ENCODE assay signal across 25 mouse cellular contexts in genomic region chr16:10749226-10749625, GRCm38 (mm10). TPM values are rescaled to one million over a fixed set of nuclear protein-coding genes. Genes with fewer than 3 reads are reported as not detected.
DNase-seq lines count a peak whose midpoint lies in the region; ATAC-seq lines count a peak whose summit lies in the region.
"Had no signal": no experiment of that assay in that cellular context is flagged by ENCODE, and none has a peak within 500 bp of the region (broad histone marks: within the 10 kb centered on the region; RNA-seq: fewer than 3 reads in every experiment).

No protein-coding gene starts in this region.

- no peaks in the 10 kb centered on the region for H3K4me1 ChIP-seq in forebrain, embryonic 14.5 days (ENCODE audit: control insufficient read depth, insufficient read depth, low read length)
- H3K4me1 ChIP-seq in forebrain, embryonic 11.5 days (replicated peaks; ENCODE audit: control insufficient read depth, insufficient read depth, low read length) = no peaks in the 10 kb centered on the region
- peaks cover 10% of the 10 kb centered on the region; the same call in 1 of the 2 replicates for H3K4me1 ChIP-seq in hindbrain, embryonic 13.5 days (replicated peaks)
- H3K4me1 ChIP-seq in hindbrain, embryonic 14.5 days (replicated peaks; ENCODE audit: control insufficient read depth, insufficient read depth, low read length) = 0 out of 2 replicates have a peak, but pooled peaks cover 4% of the 10 kb centered on the region
- H3K4me1 ChIP-seq in midbrain, embryonic 10.5 days = 0 out of 2 replicates have a peak, but pooled peaks cover under 1% of the 10 kb centered on the region
- 0 out of 2 replicates have a peak, but pooled peaks cover 3% of the 10 kb centered on the region for H3K4me1 ChIP-seq in midbrain, embryonic 13.5 days (replicated peaks)
- H3K4me1 ChIP-seq: liver, embryonic 15.5 days had no signal

- 75% methylated on average over 7 of the region's 7 CpGs for WGBS in forebrain, embryonic 14.5 days
- 71% methylated on average over 7 of the region's 7 CpGs for WGBS in forebrain, embryonic 11.5 days
- WGBS in hindbrain, embryonic 13.5 days = 81% methylated on average over 7 of the region's 7 CpGs
- 79% methylated on average over 7 of the region's 7 CpGs for WGBS in hindbrain, embryonic 14.5 days
- WGBS in midbrain, embryonic 10.5 days = 77% methylated on average over 7 of the region's 7 CpGs
- WGBS in midbrain, embryonic 13.5 days = 80% methylated on average over 7 of the region's 7 CpGs

- H3K27me3 ChIP-seq in forebrain, embryonic 14.5 days (replicated peaks; ENCODE audit: control insufficient read depth, insufficient read depth, low read length) = no peaks in the 10 kb centered on the region
- H3K27me3 ChIP-seq in forebrain, embryonic 11.5 days (ENCODE audit: control insufficient read depth, insufficient read depth, low read length) = no peaks in the 10 kb centered on the region
- no peaks in the 10 kb centered on the region for H3K27me3 ChIP-seq in hindbrain, embryonic 13.5 days
- no peaks in the 10 kb centered on the region for H3K27me3 ChIP-seq in hindbrain, embryonic 14.5 days (ENCODE audit: control insufficient read depth, insufficient read depth, low read length)
- H3K27me3 ChIP-seq in midbrain, embryonic 10.5 days (ENCODE audit: low read depth, poor library complexity, severe bottlenecking) = no peaks in the 10 kb centered on the region
- H3K27me3 ChIP-seq in midbrain, embryonic 13.5 days = no peaks in the 10 kb centered on the region
- H3K27me3 ChIP-seq: hindbrain, embryonic 15.5 days; limb, embryonic 15.5 days; liver, embryonic 15.5 days had no signal

- no peaks in the 10 kb centered on the region for H3K9me3 ChIP-seq in forebrain, embryonic 14.5 days (replicated peaks; ENCODE audit: control insufficient read depth, low read length)
- no peaks in the 10 kb centered on the region for H3K9me3 ChIP-seq in forebrain, embryonic 11.5 days (ENCODE audit: control insufficient read depth, low read length)
- H3K9me3 ChIP-seq in hindbrain, embryonic 13.5 days = no peaks in the 10 kb centered on the region
- no peaks in the 10 kb centered on the region for H3K9me3 ChIP-seq in hindbrain, embryonic 14.5 days (ENCODE audit: control insufficient read depth, low read length)
- no peaks in the 10 kb centered on the region for H3K9me3 ChIP-seq in midbrain, embryonic 10.5 days (replicated peaks)
- no peaks in the 10 kb centered on the region for H3K9me3 ChIP-seq in midbrain, embryonic 13.5 days
- H3K9me3 ChIP-seq: forebrain, embryonic 10.5 days; hindbrain, embryonic 15.5 days; limb, embryonic 15.5 days; liver, embryonic 15.5 days; megakaryocyte, embryonic 14.5 days had no signal

- no peak overlapping the region for H3K4me3 ChIP-seq in forebrain, embryonic 14.5 days (ENCODE audit: low read depth, low read length)
- H3K4me3 ChIP-seq in forebrain, embryonic 11.5 days (ENCODE audit: low read depth, low read length) = no peak overlapping the region
- H3K4me3 ChIP-seq in hindbrain, embryonic 13.5 days = no peak overlapping the region
- no peak overlapping the region for H3K4me3 ChIP-seq in hindbrain, embryonic 14.5 days (replicated peaks; ENCODE audit: low read length)
- H3K4me3 ChIP-seq in midbrain, embryonic 10.5 days = no peak overlapping the region
- no peak overlapping the region for H3K4me3 ChIP-seq in midbrain, embryonic 13.5 days (replicated peaks)
- H3K4me3 ChIP-seq: forebrain, embryonic 10.5 days; hindbrain, embryonic 15.5 days; limb, embryonic 15.5 days; liver, embryonic 15.5 days; megakaryocyte, embryonic 14.5 days had no signal

- DNase-seq in forebrain, embryonic 14.5 days (ENCODE audit: low spot score) = no peak
- DNase-seq in forebrain, embryonic 11.5 days (ENCODE audit: low spot score) = no peak
- no peak for DNase-seq in hindbrain, embryonic 14.5 days (ENCODE audit: low spot score)
- DNase-seq in midbrain, embryonic 10.5 days (ENCODE audit: low spot score) = no peak
- DNase-seq in left cerebral cortex, postnatal 4 days = no peak
- no peak for DNase-seq in gastrocnemius, postnatal 4 days (ENCODE audit: low spot score in 2 of 2)
- DNase-seq: adrenal gland, postnatal 25 days; embryo, embryonic 11 days; kidney, adult 2 months; lung, postnatal 10 days had no signal

- H3K9ac ChIP-seq in forebrain, embryonic 14.5 days (ENCODE audit: low read length) = no peak overlapping the region
- no peak overlapping the region for H3K9ac ChIP-seq in forebrain, embryonic 11.5 days (ENCODE audit: low read length)
- no peak overlapping the region for H3K9ac ChIP-seq in hindbrain, embryonic 13.5 days
- H3K9ac ChIP-seq in hindbrain, embryonic 14.5 days = no peak overlapping the region
- H3K9ac ChIP-seq in midbrain, embryonic 13.5 days (replicated peaks) = no peak overlapping the region
- H3K9ac ChIP-seq: hindbrain, embryonic 15.5 days; limb, embryonic 15.5 days; liver, embryonic 15.5 days had no signal

- intact Hi-C loops in left cerebral cortex, postnatal 4 days (cut with DNase I) = no loop called here

- H3K36me3 ChIP-seq in forebrain, embryonic 14.5 days (ENCODE audit: control insufficient read depth, insufficient read depth, low read length) = no peaks in the 10 kb centered on the region
- H3K36me3 ChIP-seq in forebrain, embryonic 11.5 days (ENCODE audit: control insufficient read depth, insufficient read depth, low read length) = no peaks in the 10 kb centered on the region
- no peaks in the 10 kb centered on the region for H3K36me3 ChIP-seq in hindbrain, embryonic 13.5 days
- H3K36me3 ChIP-seq in hindbrain, embryonic 14.5 days (replicated peaks; ENCODE audit: control insufficient read depth, insufficient read depth) = no peaks in the 10 kb centered on the region
- H3K36me3 ChIP-seq in midbrain, embryonic 10.5 days = no peaks in the 10 kb centered on the region
- H3K36me3 ChIP-seq in midbrain, embryonic 13.5 days = no peaks in the 10 kb centered on the region
- H3K36me3 ChIP-seq: forebrain, embryonic 10.5 days; hindbrain, embryonic 15.5 days; limb, embryonic 15.5 days; liver, embryonic 15.5 days had no signal

- H3K4me2 ChIP-seq in forebrain, embryonic 14.5 days (ENCODE audit: low read length) = no peak overlapping the region
- H3K4me2 ChIP-seq in forebrain, embryonic 11.5 days (ENCODE audit: low read depth, low read length, severe bottlenecking) = no peak overlapping the region
- no peak overlapping the region for H3K4me2 ChIP-seq in hindbrain, embryonic 13.5 days
- H3K4me2 ChIP-seq in hindbrain, embryonic 14.5 days (replicated peaks) = no peak overlapping the region
- H3K4me2 ChIP-seq in midbrain, embryonic 13.5 days (replicated peaks) = no peak overlapping the region
- H3K4me2 ChIP-seq: hindbrain, embryonic 15.5 days; limb, embryonic 15.5 days; liver, embryonic 15.5 days had no signal

- peak; percentile 12; the same call in 1 of the 2 replicates for ATAC-seq in forebrain, embryonic 14.5 days
- no peak for ATAC-seq in forebrain, embryonic 11.5 days (replicated peaks; ENCODE audit: low FRiP score)
- ATAC-seq in hindbrain, embryonic 13.5 days (ENCODE audit: low FRiP score) = no peak
- ATAC-seq in hindbrain, embryonic 14.5 days (ENCODE audit: low FRiP score) = no peak
- ATAC-seq in midbrain, embryonic 13.5 days = no peak

- no peak overlapping the region for H3K27ac ChIP-seq in forebrain, embryonic 14.5 days (ENCODE audit: low read depth, low read length)
- H3K27ac ChIP-seq in forebrain, embryonic 11.5 days (ENCODE audit: low read depth, low read length) = no peak overlapping the region
- H3K27ac ChIP-seq in hindbrain, embryonic 13.5 days = peak overlapping the region; percentile 37; the same call in 1 of the 2 replicates
- H3K27ac ChIP-seq in hindbrain, embryonic 14.5 days = no peak overlapping the region
- peak overlapping the region; percentile 30; the same call in 1 of the 2 replicates for H3K27ac ChIP-seq in midbrain, embryonic 10.5 days (replicated peaks)
- H3K27ac ChIP-seq in midbrain, embryonic 13.5 days = no peak overlapping the region
- H3K27ac ChIP-seq: forebrain, embryonic 10.5 days; hindbrain, embryonic 15.5 days; limb, embryonic 15.5 days; liver, embryonic 15.5 days; stomach, postnatal 0 days had no signal

RNA-seq across cellular contexts. Expression of gene Socs1, which starts 36.1 kb away (rescaled TPM):
- polyA plus RNA-seq in forebrain, embryonic 14.5 days (2014; fragmentation: Nextera tagmentation; extraction: Ambion mirVana) = 1.1 and 1.6 TPM in 2 replicates
- polyA plus RNA-seq in forebrain, embryonic 11.5 days (2014; fragmentation: Nextera tagmentation; extraction: Ambion mirVana) = 3.0 and 3.2 TPM in 2 replicates
- polyA plus RNA-seq in hindbrain, embryonic 13.5 days (2015; fragmentation: Nextera tagmentation; extraction: Ambion mirVana) = 3.6 TPM in 2 replicates
- polyA plus RNA-seq in hindbrain, embryonic 14.5 days (2014; fragmentation: Nextera tagmentation; extraction: Ambion mirVana) = 3.7 and 4.6 TPM in 2 replicates
- polyA plus RNA-seq in midbrain, embryonic 10.5 days (2016; fragmentation: Nextera tagmentation; extraction: Ambion mirVana) = 2.4 and 2.7 TPM in 2 replicates
- polyA plus RNA-seq in midbrain, embryonic 13.5 days (2015; fragmentation: Nextera tagmentation; extraction: Ambion mirVana) = 1.3 and 2.3 TPM in 2 replicates
- 1 to 10 TPM; 1.9 to 2.0 TPM for total RNA-seq in left cerebral cortex, postnatal 4 days (2021)
- 1 to 10 TPM; 2.9 to 3.2 TPM for total RNA-seq in gastrocnemius, postnatal 4 days (2021)

RNA-seq across cellular contexts. Expression of gene Tnp2, which starts 39.2 kb away (rescaled TPM):
- not detected in 2 replicates for polyA plus RNA-seq in forebrain, embryonic 14.5 days (2014; fragmentation: Nextera tagmentation; extraction: Ambion mirVana)
- not detected in 2 replicates for polyA plus RNA-seq in forebrain, embryonic 11.5 days (2014; fragmentation: Nextera tagmentation; extraction: Ambion mirVana)
- not detected in 2 replicates for polyA plus RNA-seq in hindbrain, embryonic 13.5 days (2015; fragmentation: Nextera tagmentation; extraction: Ambion mirVana)
- not detected in 2 replicates for polyA plus RNA-seq in hindbrain, embryonic 14.5 days (2014; fragmentation: Nextera tagmentation; extraction: Ambion mirVana)
- polyA plus RNA-seq in midbrain, embryonic 10.5 days (2016; fragmentation: Nextera tagmentation; extraction: Ambion mirVana) = not detected in 2 replicates
- not detected in 2 replicates for polyA plus RNA-seq in midbrain, embryonic 13.5 days (2015; fragmentation: Nextera tagmentation; extraction: Ambion mirVana)
- not detected for total RNA-seq in left cerebral cortex, postnatal 4 days (2021)
- not detected for total RNA-seq in gastrocnemius, postnatal 4 days (2021)
- total RNA-seq: adrenal gland, postnatal 25 days; gastrocnemius, adult 18-20 months; layer of hippocampus, adult 18-20 months; layer of hippocampus, postnatal 25 days; left cerebral cortex, postnatal 10 days; MEL had no signal
- polyA plus RNA-seq: forebrain, embryonic 10.5 days; heart, postnatal 0 days; hindbrain, embryonic 15.5 days; limb, embryonic 15.5 days; liver, embryonic 15.5 days; neural tube, embryonic 11.5 days; stomach, postnatal 0 days had no signal

RNA-seq across cellular contexts. Expression of gene Prm3, which starts 41.5 kb away (rescaled TPM):
- polyA plus RNA-seq in forebrain, embryonic 14.5 days (2014; fragmentation: Nextera tagmentation; extraction: Ambion mirVana) = not detected in 2 replicates
- not detected in 2 replicates for polyA plus RNA-seq in forebrain, embryonic 11.5 days (2014; fragmentation: Nextera tagmentation; extraction: Ambion mirVana)
- not detected in 2 replicates for polyA plus RNA-seq in hindbrain, embryonic 13.5 days (2015; fragmentation: Nextera tagmentation; extraction: Ambion mirVana)
- polyA plus RNA-seq in hindbrain, embryonic 14.5 days (2014; fragmentation: Nextera tagmentation; extraction: Ambion mirVana) = not detected in 2 replicates
- polyA plus RNA-seq in midbrain, embryonic 10.5 days (2016; fragmentation: Nextera tagmentation; extraction: Ambion mirVana) = not detected in 2 replicates
- polyA plus RNA-seq in midbrain, embryonic 13.5 days (2015; fragmentation: Nextera tagmentation; extraction: Ambion mirVana) = not detected in 2 replicates
- not detected for total RNA-seq in left cerebral cortex, postnatal 4 days (2021)
- total RNA-seq in gastrocnemius, postnatal 4 days (2021) = not detected
- total RNA-seq: adrenal gland, postnatal 25 days; gastrocnemius, adult 18-20 months; layer of hippocampus, adult 18-20 months; layer of hippocampus, postnatal 25 days; left cerebral cortex, postnatal 10 days; MEL had no signal
- polyA plus RNA-seq: forebrain, embryonic 10.5 days; heart, postnatal 0 days; hindbrain, embryonic 15.5 days; kidney, adult 2 months; limb, embryonic 15.5 days; liver, embryonic 15.5 days; neural tube, embryonic 11.5 days; stomach, postnatal 0 days had no signal

RNA-seq across cellular contexts. Expression of gene Prm2, which starts 46.7 kb away (rescaled TPM):
- polyA plus RNA-seq in forebrain, embryonic 14.5 days (2014; fragmentation: Nextera tagmentation; extraction: Ambion mirVana) = not detected in 2 replicates
- polyA plus RNA-seq in forebrain, embryonic 11.5 days (2014; fragmentation: Nextera tagmentation; extraction: Ambion mirVana) = not detected in 2 replicates
- polyA plus RNA-seq in hindbrain, embryonic 13.5 days (2015; fragmentation: Nextera tagmentation; extraction: Ambion mirVana) = not detected in 2 replicates
- polyA plus RNA-seq in hindbrain, embryonic 14.5 days (2014; fragmentation: Nextera tagmentation; extraction: Ambion mirVana) = not detected in 2 replicates
- polyA plus RNA-seq in midbrain, embryonic 10.5 days (2016; fragmentation: Nextera tagmentation; extraction: Ambion mirVana) = not detected in 2 replicates
- not detected in 2 replicates for polyA plus RNA-seq in midbrain, embryonic 13.5 days (2015; fragmentation: Nextera tagmentation; extraction: Ambion mirVana)
- not detected for total RNA-seq in left cerebral cortex, postnatal 4 days (2021)
- total RNA-seq in gastrocnemius, postnatal 4 days (2021) = not detected
- total RNA-seq: adrenal gland, postnatal 25 days; gastrocnemius, adult 18-20 months; layer of hippocampus, adult 18-20 months; layer of hippocampus, postnatal 25 days; left cerebral cortex, postnatal 10 days; MEL had no signal
- polyA plus RNA-seq: forebrain, embryonic 10.5 days; heart, postnatal 0 days; hindbrain, embryonic 15.5 days; limb, embryonic 15.5 days; liver, embryonic 15.5 days; neural tube, embryonic 11.5 days; stomach, postnatal 0 days had no signal

RNA-seq across cellular contexts. Expression of gene Prm1, which starts 56.4 kb away (rescaled TPM):
- not detected in 2 replicates for polyA plus RNA-seq in forebrain, embryonic 14.5 days (2014; fragmentation: Nextera tagmentation; extraction: Ambion mirVana)
- polyA plus RNA-seq in forebrain, embryonic 11.5 days (2014; fragmentation: Nextera tagmentation; extraction: Ambion mirVana) = not detected in 2 replicates
- not detected in 2 replicates for polyA plus RNA-seq in hindbrain, embryonic 13.5 days (2015; fragmentation: Nextera tagmentation; extraction: Ambion mirVana)
- 0.96 TPM in 1 of 2 replicates, not detected in the other for polyA plus RNA-seq in hindbrain, embryonic 14.5 days (2014; fragmentation: Nextera tagmentation; extraction: Ambion mirVana)
- not detected in 2 replicates for polyA plus RNA-seq in midbrain, embryonic 10.5 days (2016; fragmentation: Nextera tagmentation; extraction: Ambion mirVana)
- not detected in 2 replicates for polyA plus RNA-seq in midbrain, embryonic 13.5 days (2015; fragmentation: Nextera tagmentation; extraction: Ambion mirVana)
- total RNA-seq in left cerebral cortex, postnatal 4 days (2021) = not detected
- not detected for total RNA-seq in gastrocnemius, postnatal 4 days (2021)
- total RNA-seq: adrenal gland, postnatal 25 days; gastrocnemius, adult 18-20 months; layer of hippocampus, adult 18-20 months; layer of hippocampus, postnatal 25 days; left cerebral cortex, postnatal 10 days; MEL had no signal
- polyA plus RNA-seq: forebrain, embryonic 10.5 days; heart, postnatal 0 days; liver, embryonic 15.5 days; neural tube, embryonic 11.5 days had no signal

Comparison
In these comparisons a context has a peak if more than half of its experiments do, and no peak if none do; other contexts are left out.
1. H3K27ac ChIP-seq: peak in hindbrain, embryonic 13.5 days (single experiment) and midbrain, embryonic 10.5 days (single experiment); none in forebrain, embryonic 14.5 days (single experiment), forebrain, embryonic 11.5 days (single experiment), hindbrain, embryonic 14.5 days (single experiment) and midbrain, embryonic 13.5 days (single experiment).